Mouse (Mus musculus) kidney, adult 2 months (tissue): ENCODE data around the gene Pfkfb1.

Source experiments
- CTCF ChIP-seq: fragments of 200-500 bp; conservative IDR thresholded peaks from 2 replicates; pipeline ENCODE4 v1.5.1; 2011; ENCODE audit warnings: low read depth, mild to moderate bottlenecking, control low read depth, low read length, moderate library complexity, mixed read lengths; ENCODE audit not compliant: insufficient read depth, insufficient read length
- POLR2A ChIP-seq: fragments of 200-500 bp; IDR thresholded peaks from one replicate; pipeline ENCODE4 v1.6.1; 2011; ENCODE audit warnings: low read depth, low read length, control low read depth

DNA sequence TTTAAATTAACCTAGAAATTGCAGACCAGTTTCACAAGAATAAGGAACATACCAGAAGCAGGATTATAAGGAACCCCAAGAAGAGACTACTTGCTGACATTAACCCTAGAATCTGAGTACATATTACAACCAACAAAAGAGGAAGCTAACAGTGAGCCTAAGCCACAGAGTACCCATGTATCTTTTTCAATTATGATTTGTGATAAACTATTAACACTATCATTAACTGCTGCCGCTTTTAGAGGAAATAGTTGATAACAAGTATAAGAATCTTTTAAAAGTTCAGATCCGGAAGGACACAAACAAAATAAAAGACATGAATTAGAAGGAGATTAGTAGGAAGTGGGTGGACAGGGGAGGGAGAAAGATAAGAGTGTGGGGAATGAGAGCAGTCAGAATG lies 47.9 kb upstream of the Pfkfb1 start:
- no peak for TF ChIP-seq CTCF
- TF ChIP-seq POLR2A = no peak
